Mouse (Mus musculus): Measurements from ENCODE around the gene Gm3604. TPM values are rescaled to one million over a fixed set of nuclear protein-coding genes. Genes with fewer than 3 reads are reported as not detected.

The Gm3604 gene
- total and polyA plus RNA-seq, 3 experiments = 3.5 to 9.1 (median 3.9) TPM

GRCm38 (mm10) chr13:62331786-62332185 is 51.2 kb downstream of the Gm3604 start:
- in situ Hi-C loops (cut with MboI; ENCODE audit: low pct_ligation_motif_present, low pct_unique_long_range_greater_than_20kb, low sequenced_read_pairs) (no loop called here), dilution Hi-C loops (cut with MboI; ENCODE audit: extremely low pct_ligation_motif_present, extremely low pct_unique_long_range_greater_than_20kb, low sequenced_read_pairs) (no loop called here)
- Histone ChIP-seq H3K79me2 (replicated peaks; ENCODE audit: control insufficient read depth, extremely low read depth, insufficient read depth, poor library complexity, severe bottlenecking) (no peaks in the 10 kb centered on the region), H3K9ac (ENCODE audit: insufficient read depth, low read depth) (no peak overlapping the region), H3K4me1 (ENCODE audit: control insufficient read depth in 1 of 2, insufficient read depth in 2 of 2) (no peaks in the 10 kb centered on the region), H3K27me3 (replicated peaks) (no peaks in the 10 kb centered on the region), H3K27ac (ENCODE audit: insufficient read depth, low read depth) (no peak overlapping the region), H3K4me2 (ENCODE audit: insufficient read depth, low read depth, poor library complexity, severe bottlenecking) (no peak overlapping the region), H3K4me3 (replicated peaks in 1 of 3; ENCODE audit: low read depth in 2 of 3, low read length in 2 of 3, poor library complexity in 1 of 3) (no peak overlapping the region), H3K36me3 (replicated peaks in 1 of 2; ENCODE audit: control insufficient read depth in 1 of 2, insufficient read depth in 1 of 2, low read length in 1 of 2) (no peaks in the 10 kb centered on the region), H3K9me3 (replicated peaks; ENCODE audit: low read length) (peaks cover 3% of the 10 kb centered on the region)
- TF ChIP-seq IRF4 (IDR thresholded peaks at IDR 0.05; ENCODE audit: low read depth, low read length) = no peak
- TF ChIP-seq MAZ (IDR thresholded peaks at IDR 0.05; ENCODE audit: low read depth, low read length) = no peak
- DNase-seq (ENCODE audit: extremely low read depth) = no peak

- peaks cover 3% of the 10 kb centered on the region for H3K9me3 ChIP-seq (replicated peaks; ENCODE audit: low read length)
- H3K9ac ChIP-seq (ENCODE audit: insufficient read depth, low read depth) = no peak overlapping the region
- no peak for DNase-seq (ENCODE audit: extremely low read depth)
- in situ Hi-C loops (cut with MboI; ENCODE audit: low pct_ligation_motif_present, low pct_unique_long_range_greater_than_20kb, low sequenced_read_pairs) (no loop called here), dilution Hi-C loops (cut with MboI; ENCODE audit: extremely low pct_ligation_motif_present, extremely low pct_unique_long_range_greater_than_20kb, low sequenced_read_pairs) (no loop called here)
- H3K36me3 ChIP-seq (replicated peaks in 1 of 2; ENCODE audit: control insufficient read depth in 1 of 2, insufficient read depth in 1 of 2, low read length in 1 of 2) = no peaks in the 10 kb centered on the region
- no peaks in the 10 kb centered on the region for H3K4me1 ChIP-seq (ENCODE audit: control insufficient read depth in 1 of 2, insufficient read depth in 2 of 2)
- no peak overlapping the region for H3K4me3 ChIP-seq (replicated peaks in 1 of 3; ENCODE audit: low read depth in 2 of 3, low read length in 2 of 3, poor library complexity in 1 of 3)
- H3K79me2 ChIP-seq (replicated peaks; ENCODE audit: control insufficient read depth, extremely low read depth, insufficient read depth, poor library complexity, severe bottlenecking) = no peaks in the 10 kb centered on the region
- H3K27ac ChIP-seq (ENCODE audit: insufficient read depth, low read depth) = no peak overlapping the region
- no peak overlapping the region for H3K4me2 ChIP-seq (ENCODE audit: insufficient read depth, low read depth, poor library complexity, severe bottlenecking)
- no peaks in the 10 kb centered on the region for H3K27me3 ChIP-seq (replicated peaks)
- TF ChIP-seq PAX5 (IDR thresholded peaks at IDR 0.05; ENCODE audit: low read length) (no peak), RAD21 (IDR thresholded peaks at IDR 0.05; ENCODE audit: low read depth, low read length) (no peak), CHD2 (IDR thresholded peaks at IDR 0.05; ENCODE audit: low read length) (no peak), KAT2A (IDR thresholded peaks at IDR 0.05; ENCODE audit: insufficient replicate concordance, low read length) (no peak), EP300 (IDR thresholded peaks at IDR 0.05; ENCODE audit: low read length) (no peak), ZC3H11A (IDR thresholded peaks at IDR 0.05; ENCODE audit: low read depth, low read length) (no peak), ZMIZ1 (IDR thresholded peaks at IDR 0.05; ENCODE audit: low read depth, low read length) (no peak), USF1 (IDR thresholded peaks at IDR 0.05; ENCODE audit: low read depth, low read length) (no peak), RCOR1 (conservative IDR thresholded peaks at IDR 0.05; ENCODE audit: low read depth, low read length) (no peak), BHLHE40 (IDR thresholded peaks at IDR 0.05; ENCODE audit: low read depth, low read length) (no peak), ELF1 (IDR thresholded peaks at IDR 0.05; ENCODE audit: low read depth, low read length) (no peak), NELFE (IDR thresholded peaks at IDR 0.05; ENCODE audit: low read depth, low read length) (no peak), GABPA (IDR thresholded peaks at IDR 0.05; ENCODE audit: insufficient replicate concordance, low read depth, low read length) (no peak), MEF2A (IDR thresholded peaks at IDR 0.05; ENCODE audit: borderline replicate concordance, low read depth, low read length) (no peak), JUND (conservative IDR thresholded peaks at IDR 0.05; ENCODE audit: low read depth, low read length) (no peak), E2F4 (IDR thresholded peaks at IDR 0.05; ENCODE audit: insufficient replicate concordance, low read depth, low read length) (no peak), MAX (IDR thresholded peaks at IDR 0.05; ENCODE audit: low read length) (no peak), HCFC1 (IDR thresholded peaks at IDR 0.05; ENCODE audit: low read depth, low read length) (no peak)
Observed at GRCm38 (mm10) chr13:62331381-62331780, 51.6 kb downstream of the Gm3604 start.

Other genes starting within 250 kb of the Gm3604 start
- gene Gm49359, start 83.7 kb upstream of the Gm3604 start, total RNA-seq (2012; rRNA removed) = 4.2 and 4.8 TPM in 2 replicates
- gene Gm49359, start 83.7 kb upstream of the Gm3604 start, total RNA-seq (2014; rRNA removed) = 8.3 and 11.2 TPM in 2 replicates
- 5.6 and 6.6 TPM in 2 replicates for gene Gm49359, start 83.7 kb upstream of the Gm3604 start, polyA plus RNA-seq (2012; ENCODE audit: insufficient read length, low read depth)
- not detected in 2 replicates for gene Zfp935, start 175.3 kb upstream of the Gm3604 start, total RNA-seq (2012; rRNA removed)
- 1.4 TPM in 1 of 2 replicates, not detected in the other for gene Zfp935, start 175.3 kb upstream of the Gm3604 start, total RNA-seq (2014; rRNA removed)
- 2.5 TPM in 1 of 2 replicates, not detected in the other for gene Zfp935, start 175.3 kb upstream of the Gm3604 start, polyA plus RNA-seq (2012; ENCODE audit: insufficient read length, low read depth)
- 3.6 and 4.5 TPM in 2 replicates for gene Zfp934, start 188.0 kb upstream of the Gm3604 start, total RNA-seq (2012; rRNA removed)
- gene Zfp934, start 188.0 kb upstream of the Gm3604 start, total RNA-seq (2014; rRNA removed) = 12.2 and 17.3 TPM in 2 replicates
- 11.2 and 14.4 TPM in 2 replicates for gene Zfp934, start 188.0 kb upstream of the Gm3604 start, polyA plus RNA-seq (2012; ENCODE audit: insufficient read length, low read depth)
- gene 6720489N17Rik, start 241.0 kb upstream of the Gm3604 start, total RNA-seq (2012; rRNA removed) = 5.1 and 5.7 TPM in 2 replicates
- 22.2 and 27.6 TPM in 2 replicates for gene 6720489N17Rik, start 241.0 kb upstream of the Gm3604 start, total RNA-seq (2014; rRNA removed)
- gene 6720489N17Rik, start 241.0 kb upstream of the Gm3604 start, polyA plus RNA-seq (2012; ENCODE audit: insufficient read length, low read depth) = 6.7 and 8.2 TPM in 2 replicates

Measured in CH12.LX (cell line).